Mouse (Mus musculus) thymus, adult 2 months (tissue): ENCODE data around the gene Med29.

ENCODE experiments used
- CTCF ChIP-seq: fragments of 200-500 bp; IDR thresholded peaks from 2 replicates; pipeline ENCODE4 v1.5.1; 2012; ENCODE audit warnings: mild to moderate bottlenecking, control low read depth, low read length, moderate library complexity, borderline replicate concordance; ENCODE audit not compliant: control insufficient read depth, poor library complexity, insufficient read depth; ENCODE audit errors: extremely low read depth
- POLR2A ChIP-seq: fragments of 200-500 bp; IDR thresholded peaks from 2 replicates; pipeline ENCODE4 v1.6.1; 2012; ENCODE audit warnings: mild to moderate bottlenecking, low read length, control low read depth, moderate library complexity; ENCODE audit not compliant: control insufficient read depth, poor library complexity, insufficient read depth; ENCODE audit errors: extremely low read depth

GRCm38 (mm10) chr7:28373891-28374495 lies 18.5 kb downstream of the Med29 start:
- TF ChIP-seq CTCF: no peak
- no peak for TF ChIP-seq POLR2A
